Mouse (Mus musculus) testis, postnatal 10 days (tissue): ENCODE measurements around the gene Msantd4.
"Not testable (repeated sequence)": the region's sequence is repeated elsewhere in the genome, so short reads cannot be mapped to it uniquely, and the experiment has no call there.

Experiments
- DNase-seq: peaks from one replicate; pipeline ENCODE4 v3.0.0; 2021; ENCODE audit warnings: low spot score

Gene Msantd4

DNA sequence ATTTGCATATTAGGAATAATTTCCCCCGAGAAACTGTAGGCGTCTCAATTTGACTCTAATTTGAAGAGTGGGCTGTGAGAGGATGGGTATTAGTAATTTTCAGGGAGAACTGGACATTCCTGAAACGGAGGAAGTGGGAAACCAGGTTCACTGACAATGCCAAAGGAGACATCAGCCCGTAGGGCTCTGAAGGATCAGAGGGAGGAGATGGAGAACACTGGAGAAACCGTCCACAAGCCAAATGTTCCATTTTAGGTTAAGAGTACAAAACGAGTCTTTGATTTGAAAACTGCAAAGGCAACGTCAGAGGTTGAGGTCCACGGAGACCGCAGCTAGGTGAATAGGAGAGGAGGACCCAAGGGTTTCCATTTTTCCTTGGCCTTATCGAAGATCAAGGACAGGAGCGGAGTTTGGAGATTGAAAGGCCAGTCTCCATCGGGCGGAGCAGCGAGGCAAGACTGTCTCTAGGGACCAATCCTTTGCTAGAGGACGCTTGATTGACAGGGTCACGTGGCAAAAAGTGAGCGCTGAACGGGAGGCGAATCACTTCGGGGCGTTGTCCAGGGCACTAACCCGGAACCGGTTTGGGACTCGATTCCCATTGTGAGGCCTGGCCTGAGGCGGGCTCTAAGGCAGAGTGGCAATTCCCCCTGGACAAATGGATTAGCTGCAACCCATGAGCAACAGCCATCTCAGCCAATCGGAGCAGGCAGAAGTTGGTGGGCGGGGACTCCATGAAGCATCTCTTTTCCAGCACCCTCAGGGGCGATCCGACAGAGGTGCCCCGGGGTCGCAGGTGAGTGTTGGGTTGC lies at the start of gene Msantd4:
Msantd4 (plus strand) TSS at position 735 of the 812 bp plus-strand sequence.
- peak; percentile 95 for DNase-seq

- DNase-seq = no peak
Measured at GRCm38 (mm10) chr9:4353163-4353562, 23.2 kb upstream of the Msantd4 start.

DNA sequence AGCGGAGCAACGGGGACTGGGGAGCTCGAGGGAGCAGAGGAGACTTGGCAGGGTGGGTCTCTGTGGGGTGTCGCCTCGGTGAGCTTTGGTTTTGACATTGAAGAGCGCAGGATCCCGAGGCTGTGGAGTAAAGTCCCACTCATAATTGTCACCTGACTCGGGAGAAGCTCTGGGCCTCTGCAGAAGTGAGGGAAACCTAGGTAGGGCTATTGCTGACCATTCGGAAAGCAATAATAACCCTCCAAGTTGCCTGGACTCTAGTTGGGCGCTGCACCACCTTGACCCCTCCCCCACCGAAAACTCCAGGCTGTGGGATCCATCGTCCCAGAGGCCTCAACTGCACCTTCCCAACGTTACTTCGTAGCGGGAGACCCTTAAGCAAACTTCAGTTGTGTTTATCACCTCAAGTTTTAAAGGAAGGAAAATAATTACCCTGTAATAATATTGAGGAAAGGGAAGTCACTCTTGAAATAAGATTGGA lies 318 bp downstream of the Msantd4 start:
- DNase-seq = peak; percentile 67

DNA sequence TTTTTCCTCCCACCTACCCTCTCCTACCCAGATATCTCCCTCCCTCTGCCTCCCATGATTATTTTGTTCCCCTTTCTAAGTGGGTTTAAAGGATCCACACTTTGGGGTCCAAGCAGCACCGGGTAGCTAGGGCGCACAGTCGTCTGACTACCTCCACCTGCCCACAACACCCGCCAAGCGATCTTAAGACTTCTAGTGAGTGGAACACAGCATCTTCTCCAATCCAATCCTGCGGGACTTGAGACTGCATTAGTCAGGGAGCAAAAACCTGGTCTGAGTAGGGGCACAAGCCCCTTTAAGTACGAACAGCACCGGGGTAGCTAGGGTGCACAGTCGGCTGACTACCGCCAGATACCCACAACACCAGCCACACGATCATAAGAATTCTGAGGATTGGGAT lies 24.4 kb downstream of the Msantd4 start:
- DNase-seq = not testable (repeated sequence)
